Mouse (Mus musculus) adipocyte (in vitro differentiated cells): Measurements from ENCODE around the gene Arhgap42.

Experiments used
- DNase-seq: peaks from one replicate; pipeline ENCODE4 v3.0.0-alpha.2; 2016; ENCODE audit warnings: low spot score

The Arhgap42 gene

DNA sequence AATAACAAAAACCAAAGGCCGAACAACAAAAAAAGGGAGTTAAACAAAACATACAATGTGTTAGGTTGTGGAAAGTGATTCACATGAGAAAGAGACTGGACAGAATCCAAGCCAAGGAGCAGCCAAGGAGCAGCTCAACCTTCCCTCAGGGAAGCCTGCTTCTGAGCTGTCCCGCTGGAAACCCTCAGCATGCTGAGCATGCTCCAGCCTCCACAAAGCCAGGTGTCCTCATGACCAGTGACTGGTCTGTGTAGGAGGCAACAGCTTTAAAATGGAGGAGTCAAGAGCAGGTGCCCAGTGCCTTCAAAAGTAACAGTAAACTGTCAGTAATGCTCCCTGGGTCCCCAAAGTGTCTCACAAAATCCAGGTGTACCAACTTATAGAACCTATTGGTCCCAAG is 28.4 kb downstream of the Arhgap42 start:
- peak; percentile 17 for DNase-seq

DNA sequence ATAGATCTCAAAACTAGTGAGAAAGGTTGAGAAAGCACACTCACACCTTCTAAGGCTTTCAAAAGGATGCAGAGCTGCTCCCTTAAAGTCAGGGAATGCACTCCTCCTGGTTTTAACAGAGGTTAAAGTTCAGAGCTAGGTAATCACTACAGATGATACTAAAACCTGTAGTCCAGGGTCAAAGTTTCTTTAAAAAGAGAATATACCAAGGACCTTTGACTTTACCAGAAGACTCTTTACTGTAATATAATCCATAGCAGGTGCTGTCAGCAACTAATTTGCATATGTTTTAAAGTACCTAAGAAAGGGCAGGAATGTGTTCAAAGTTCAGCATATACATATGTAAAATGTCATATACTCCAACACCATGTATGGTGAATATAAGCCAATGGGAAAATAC is 30.7 kb downstream of the Arhgap42 start:
- no peak for DNase-seq

DNA sequence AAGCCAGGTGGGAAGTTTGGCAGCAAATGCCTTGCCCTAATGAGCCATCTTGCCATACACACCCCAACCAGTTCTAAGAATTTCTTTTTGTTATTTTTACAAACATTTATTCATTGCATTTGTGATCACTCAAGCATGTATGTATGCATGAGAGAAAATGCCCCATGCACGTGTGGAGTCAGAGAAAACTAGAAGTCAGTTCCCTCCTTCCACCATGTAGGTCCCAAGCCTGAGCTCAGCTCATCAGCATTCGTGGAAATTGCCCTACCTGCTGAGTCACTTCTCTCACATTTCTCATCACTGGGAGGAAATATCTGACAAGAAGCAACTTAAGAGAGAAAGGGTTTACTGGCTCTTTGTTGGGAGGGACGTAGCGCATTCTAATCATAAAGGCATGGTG is 31.6 kb downstream of the Arhgap42 start:
- no peak for DNase-seq

DNA sequence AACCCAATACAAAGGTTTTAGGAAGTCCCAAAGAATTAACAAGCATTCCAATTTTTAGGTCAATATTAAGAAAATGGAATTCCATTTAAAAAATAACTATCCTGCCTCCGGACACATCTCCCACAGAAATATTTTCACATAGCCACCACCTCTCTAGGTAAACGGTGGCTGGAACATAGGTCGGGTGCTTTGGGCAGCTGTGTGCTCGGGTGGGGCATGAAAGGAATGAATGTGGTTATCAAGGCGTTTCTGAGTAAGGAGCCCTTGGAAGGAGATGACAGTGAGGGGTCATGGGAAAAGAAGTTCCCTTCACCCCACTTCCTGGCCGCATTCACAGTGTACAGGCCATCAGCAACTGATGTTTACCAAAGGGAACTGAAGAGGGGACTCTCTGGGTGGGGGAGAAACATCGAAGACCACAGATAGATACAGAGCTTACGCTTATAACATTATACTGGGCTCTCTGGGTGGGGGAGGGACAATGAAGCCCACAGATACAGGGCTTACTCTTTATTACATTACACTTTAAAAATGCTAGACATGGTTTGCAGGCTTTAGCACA is 38.0 kb downstream of the Arhgap42 start:
- DNase-seq = no peak

DNA sequence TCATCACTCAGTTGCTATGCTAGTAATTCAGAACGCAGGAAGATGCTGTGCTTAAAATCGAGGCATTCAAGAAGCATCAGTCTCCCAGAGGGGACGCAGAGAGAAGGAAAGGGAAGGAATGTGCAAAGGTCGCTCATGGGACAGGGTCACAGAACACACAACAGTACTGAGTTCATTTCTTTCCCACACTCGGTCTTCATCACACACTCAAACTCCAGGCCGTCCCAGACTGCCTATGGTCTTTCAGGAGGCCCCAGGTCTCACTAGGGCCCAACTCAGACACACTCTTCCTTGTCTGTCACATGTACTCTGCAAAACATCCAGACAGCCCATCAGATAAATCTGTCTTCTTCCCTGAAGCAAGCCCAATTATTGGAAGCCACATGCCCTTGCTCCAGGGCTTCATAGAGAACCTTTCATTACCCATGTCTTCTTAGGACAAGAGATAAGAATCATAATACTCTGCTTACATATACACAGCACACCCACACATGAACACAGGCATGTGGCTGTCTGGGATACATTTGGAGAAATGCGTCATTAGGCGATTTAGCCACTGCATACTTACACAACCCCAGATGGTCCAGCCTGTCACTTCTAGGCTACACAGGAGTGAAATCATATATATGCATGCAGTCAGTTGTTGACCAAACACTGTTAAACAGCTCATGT is 39.6 kb downstream of the Arhgap42 start:
- DNase-seq = no peak

DNA sequence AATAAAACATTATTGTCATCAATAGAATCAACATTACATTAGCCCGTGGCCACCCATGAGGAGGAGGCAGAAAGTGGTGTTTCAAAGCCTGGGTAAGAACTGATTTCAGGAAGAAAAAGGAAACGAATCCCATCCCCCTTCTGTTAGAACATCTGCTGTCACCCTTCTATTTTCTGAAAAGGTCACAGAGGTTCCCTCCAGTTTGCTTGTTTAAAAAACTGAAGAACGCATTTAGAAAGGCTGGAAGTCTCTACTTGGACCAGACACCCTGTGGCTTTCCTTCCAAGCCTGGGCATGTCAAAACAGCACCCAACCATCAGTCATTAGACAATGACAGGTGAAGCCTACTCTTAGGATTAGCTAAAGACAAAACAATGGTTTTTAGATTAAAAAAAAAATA is 40.3 kb downstream of the Arhgap42 start:
- DNase-seq = no peak

DNA sequence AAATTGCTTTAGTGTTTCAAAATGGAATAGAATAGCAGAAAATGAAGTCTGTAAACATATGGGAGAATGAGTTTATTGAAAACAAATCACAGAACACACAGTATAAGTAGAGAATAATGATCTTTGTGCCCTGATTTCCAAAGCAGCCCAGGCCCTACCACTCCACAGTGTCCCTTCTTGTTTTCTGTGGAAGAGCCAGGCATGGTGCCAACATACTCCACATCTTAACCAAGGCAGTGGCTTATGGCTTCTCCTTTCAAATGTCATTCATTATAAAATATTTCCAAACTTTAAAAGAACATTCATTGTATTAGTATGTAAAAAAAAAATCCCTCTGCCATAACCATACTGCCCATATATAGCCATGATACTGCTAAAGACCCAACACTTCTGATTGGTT is 42.9 kb downstream of the Arhgap42 start:
- DNase-seq = peak; percentile 36

DNA sequence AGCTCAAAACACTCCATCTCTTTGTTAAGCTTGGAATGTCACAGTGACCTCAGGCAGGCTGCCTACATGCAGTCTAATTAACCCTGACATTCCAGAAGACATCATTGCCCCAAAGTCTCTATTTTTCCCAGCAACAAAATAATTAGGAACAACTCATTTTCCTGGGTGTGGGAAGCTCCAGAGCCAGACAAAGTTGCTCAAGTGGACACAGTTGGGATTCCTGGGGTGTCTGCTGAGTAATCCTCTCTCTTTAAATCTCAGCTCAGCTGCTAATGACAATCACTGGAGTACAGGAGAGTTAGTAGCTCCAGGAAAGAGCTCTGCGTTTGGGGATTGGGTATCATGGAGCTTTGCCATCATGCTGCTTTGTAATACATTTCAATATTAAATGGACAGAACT is 44.4 kb downstream of the Arhgap42 start:
- no peak for DNase-seq

DNA sequence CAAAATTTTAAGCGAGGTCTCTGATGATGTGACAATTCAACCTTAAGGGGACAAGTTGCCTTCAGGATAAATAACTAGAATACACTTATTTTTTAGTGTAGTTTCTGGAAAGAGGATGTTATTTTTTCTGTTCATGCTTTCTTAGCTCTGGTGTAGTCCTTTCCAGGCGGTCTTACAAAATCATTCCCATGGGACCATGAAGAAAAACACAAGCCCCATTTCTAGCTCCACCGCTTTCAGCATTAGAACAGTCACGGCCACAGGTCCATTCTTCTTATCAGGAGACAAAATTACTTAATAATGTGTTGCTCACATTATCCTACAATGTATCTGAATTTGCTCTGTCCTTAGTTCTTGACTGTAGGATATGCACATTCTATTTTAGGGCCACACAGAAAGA is 46.2 kb downstream of the Arhgap42 start:
- no peak for DNase-seq

DNA sequence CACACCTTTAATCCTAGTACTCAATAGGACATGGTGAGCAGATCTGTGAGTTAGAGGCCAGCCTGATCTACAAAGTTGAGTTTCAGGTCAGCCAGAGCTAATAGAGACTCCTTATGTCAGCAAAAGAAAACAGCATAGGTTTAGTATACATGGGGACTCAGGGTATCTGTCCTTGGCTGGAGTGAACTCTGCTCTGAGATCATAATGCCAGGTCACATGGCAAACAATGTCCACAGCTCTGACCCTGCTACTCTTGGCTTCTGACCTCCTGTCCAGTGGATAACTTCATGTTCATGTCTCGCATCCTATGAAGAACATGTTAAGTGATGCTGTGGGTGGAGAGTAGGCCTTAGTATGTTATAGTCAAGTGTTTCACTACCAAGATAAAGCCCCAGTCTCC is 48.1 kb downstream of the Arhgap42 start:
- no peak for DNase-seq

DNA sequence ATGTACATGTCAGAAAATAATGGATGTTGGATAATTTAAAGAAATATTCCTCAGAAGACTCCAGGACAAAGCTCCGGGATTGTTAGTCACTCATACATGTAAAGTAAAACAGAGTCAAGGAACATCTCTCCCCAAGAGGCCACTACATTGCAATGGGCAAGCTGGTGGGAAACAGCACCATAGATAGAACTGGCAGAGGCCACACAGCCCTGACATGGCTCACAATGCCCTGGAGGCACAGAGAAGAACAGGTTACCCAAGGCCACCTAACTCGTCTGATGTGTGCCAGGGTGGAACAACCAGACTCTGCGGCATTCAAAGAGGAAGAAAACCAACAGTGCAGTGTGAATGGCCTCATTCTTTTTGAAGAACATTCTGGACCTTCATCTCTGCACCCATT is 50.7 kb downstream of the Arhgap42 start:
- DNase-seq = no peak

DNA sequence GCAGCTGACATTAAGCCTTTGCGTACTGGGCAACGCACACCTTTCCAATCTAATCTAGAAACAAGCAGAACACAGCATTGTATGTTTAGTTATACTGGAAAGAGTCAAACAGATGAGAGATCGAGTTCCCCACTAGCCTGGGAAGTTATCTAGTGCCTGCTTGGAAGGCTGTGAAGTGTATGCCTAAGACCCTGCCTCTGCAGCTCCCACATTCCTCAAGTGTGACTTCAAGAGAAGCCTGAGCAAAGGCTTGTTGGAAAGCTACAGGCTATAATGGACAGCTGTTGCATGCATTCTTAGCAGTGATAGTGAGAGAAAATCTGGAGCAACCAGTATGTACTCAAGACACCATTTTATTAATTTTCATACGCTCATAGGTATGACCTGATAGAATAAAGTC is 61.2 kb downstream of the Arhgap42 start:
- no peak for DNase-seq

DNA sequence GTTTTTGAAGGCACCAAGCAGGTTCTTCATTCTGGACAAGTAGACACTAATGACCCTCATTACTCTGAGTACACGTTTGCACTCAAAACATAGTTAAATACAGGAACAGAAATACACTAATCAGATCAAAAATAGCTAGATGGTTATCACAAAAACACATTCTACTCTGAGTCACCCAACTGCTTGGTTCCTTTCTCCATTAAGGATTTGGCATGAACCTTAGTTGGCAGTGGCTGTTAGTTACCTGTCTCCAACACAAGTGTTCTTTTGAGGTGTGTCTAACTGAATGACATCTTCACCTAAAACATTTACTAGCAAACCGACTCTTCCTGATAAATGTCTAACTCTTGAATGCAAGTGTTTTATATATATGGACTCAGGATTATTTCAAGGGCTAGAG is 64.0 kb downstream of the Arhgap42 start:
- DNase-seq = no peak

DNA sequence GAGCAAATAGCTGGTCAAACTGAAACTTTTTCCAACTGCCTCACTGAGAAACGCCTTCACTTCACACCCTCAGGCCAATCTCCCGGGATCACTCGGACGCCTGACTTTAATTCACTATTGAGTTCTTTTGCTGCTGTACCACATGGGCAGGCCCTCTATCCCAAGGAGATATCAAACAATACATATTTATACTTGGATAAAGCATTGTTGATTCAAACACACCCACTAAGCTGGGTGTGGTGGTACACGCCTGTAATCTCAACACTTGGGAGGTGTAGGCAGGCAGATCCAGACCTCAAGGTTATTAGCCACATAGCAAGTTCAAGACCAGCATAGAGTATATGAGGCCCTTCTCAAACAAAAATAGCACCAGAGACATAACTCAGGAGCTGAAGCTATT is 64.7 kb downstream of the Arhgap42 start:
- no peak for DNase-seq

DNA sequence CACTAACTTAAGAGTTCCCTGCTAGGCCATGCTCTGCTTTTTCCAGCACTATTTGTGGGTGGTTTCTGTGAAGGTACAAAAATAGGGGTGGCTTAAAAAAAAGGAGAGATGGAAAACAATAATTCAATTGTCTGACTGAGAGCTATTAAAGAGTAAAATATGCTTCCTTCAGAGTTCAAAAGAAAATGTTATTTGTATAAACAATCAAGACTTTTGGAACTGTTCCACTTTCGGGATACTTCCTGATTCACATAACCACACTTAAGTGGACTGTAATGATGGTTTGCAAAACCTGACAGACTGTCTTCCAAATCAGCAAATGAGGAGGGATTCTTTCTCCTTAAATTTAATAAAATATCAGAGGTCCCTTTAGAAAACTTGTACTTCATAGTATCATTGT is 65.8 kb downstream of the Arhgap42 start:
- DNase-seq = no peak

DNA sequence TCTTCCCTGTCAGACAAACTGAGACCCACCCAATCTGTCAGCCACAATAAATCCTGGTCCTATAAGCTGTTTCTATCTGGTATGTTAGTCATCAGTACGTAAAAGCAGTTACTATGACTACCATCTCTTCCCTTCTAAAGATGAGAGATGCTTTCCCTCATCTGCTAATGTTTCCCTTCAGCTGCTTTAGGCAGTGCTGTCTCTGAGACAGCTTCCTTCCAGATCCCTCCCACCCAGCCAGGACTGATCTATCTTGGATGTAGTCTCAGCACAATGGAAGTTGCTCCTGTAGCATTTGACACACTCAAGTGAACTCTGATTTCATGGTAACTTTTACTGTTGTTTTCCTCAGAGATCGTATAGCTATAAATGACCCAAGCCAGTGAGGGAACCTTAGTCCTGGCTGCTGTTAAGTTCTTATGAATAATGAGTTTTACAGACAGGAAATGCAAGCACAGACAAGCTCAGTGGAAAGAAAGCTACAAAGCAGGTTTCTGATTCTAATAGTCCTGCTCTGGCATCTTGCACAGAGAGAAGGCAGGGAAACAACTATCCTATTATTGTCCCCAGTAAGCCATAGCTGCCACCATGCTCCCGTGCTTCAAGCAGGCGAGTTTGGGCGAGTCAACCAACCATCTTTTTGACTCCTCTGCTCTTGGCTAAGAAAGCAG is 67.6 kb downstream of the Arhgap42 start:
- no peak for DNase-seq

DNA sequence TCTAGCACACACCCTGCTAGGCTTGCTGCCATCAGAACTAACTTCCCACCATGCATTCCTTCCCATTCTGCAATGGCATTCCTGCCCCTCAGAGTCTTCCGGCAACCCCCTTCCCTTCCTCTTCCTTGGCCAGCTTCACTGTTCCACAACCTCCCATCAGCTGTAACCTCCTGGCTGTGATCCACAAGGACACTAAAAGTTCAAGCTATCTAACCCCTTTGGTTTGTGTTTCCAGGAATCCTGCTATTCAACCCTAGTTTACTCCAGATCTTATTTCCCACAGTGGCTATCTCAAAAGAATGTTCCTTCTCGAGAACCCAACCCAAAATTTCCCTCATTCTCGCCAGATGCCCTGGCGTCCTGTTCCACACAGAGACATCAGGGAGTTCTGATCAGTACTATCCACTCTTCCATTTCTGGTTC is 73.2 kb downstream of the Arhgap42 start:
- DNase-seq = peak; percentile 16

DNA sequence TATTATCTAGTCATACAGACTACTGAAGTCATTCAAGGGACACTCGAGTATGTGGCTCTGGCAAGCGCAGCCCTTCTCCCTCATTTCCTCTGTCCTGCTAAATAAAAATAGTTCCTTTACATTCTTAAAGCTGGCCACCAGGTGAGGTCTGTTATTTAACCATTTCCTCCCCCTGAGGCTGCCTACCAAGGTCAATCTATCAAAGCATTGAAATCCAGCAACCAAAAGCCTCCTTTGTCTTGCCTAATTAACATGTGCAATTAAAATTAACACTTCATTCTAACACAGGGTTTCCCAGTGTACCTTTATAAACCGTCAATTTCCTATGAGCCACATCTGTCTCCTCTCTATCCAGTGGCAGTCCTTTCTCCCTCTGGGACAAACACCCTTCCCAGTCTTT is 78.2 kb downstream of the Arhgap42 start:
- DNase-seq = no peak

DNA sequence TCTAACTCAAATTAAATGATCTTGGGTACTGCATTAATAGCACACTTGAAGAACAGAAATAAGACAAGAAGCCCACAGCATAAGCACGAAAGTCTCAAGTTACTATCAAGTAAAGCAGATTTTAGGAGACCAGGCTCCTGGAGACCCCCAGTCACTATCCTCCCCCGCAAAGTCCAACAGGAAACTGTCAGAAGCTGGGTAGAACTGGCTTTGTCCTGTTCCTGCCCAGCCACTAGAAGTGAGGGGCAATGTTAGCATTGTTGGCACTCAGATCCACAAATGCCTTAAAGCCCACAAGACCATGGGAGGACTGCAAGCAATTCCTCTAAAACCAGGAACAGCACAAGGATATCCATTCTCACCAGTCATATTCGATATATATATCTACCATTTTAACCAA is 80.7 kb downstream of the Arhgap42 start:
- no peak for DNase-seq

DNA sequence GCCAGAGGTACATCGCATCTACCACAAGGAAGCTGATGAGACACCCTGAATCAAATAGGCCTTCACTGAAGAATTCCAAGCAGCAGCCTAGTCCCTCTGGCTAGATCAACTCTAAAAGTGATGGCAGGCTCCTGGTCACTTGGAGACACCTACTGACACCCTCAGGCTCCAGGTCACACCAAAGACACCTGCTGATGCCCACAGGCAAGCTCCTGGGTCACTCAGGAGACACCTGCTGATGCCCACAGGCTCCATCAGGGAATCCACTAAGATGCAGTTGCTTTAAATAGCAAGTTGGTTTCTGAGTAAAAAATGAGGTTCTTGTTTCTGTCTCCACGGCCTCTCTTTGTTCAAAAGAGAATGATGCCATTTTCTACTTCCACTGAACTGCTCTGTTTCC is 81.5 kb downstream of the Arhgap42 start:
- DNase-seq = no peak

DNA sequence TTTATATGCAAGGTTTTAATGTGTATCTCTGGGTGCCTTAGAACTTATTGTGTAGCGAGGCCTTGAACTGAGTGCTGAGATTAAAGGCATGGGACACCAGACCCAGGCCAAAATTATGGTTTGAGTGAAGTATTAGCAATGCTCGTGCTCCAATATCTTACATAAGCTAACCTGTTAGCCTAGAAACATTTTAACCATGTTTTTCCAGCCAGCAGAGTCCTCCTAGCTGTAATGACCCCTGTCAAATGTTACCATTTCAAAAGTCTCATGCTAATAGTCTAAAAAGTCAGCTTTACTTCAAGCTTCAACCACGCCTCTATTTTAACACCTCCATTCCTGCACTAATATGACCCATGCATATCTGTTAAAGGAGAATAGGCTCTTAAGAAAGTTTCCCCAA is 84.3 kb downstream of the Arhgap42 start:
- no peak for DNase-seq

DNA sequence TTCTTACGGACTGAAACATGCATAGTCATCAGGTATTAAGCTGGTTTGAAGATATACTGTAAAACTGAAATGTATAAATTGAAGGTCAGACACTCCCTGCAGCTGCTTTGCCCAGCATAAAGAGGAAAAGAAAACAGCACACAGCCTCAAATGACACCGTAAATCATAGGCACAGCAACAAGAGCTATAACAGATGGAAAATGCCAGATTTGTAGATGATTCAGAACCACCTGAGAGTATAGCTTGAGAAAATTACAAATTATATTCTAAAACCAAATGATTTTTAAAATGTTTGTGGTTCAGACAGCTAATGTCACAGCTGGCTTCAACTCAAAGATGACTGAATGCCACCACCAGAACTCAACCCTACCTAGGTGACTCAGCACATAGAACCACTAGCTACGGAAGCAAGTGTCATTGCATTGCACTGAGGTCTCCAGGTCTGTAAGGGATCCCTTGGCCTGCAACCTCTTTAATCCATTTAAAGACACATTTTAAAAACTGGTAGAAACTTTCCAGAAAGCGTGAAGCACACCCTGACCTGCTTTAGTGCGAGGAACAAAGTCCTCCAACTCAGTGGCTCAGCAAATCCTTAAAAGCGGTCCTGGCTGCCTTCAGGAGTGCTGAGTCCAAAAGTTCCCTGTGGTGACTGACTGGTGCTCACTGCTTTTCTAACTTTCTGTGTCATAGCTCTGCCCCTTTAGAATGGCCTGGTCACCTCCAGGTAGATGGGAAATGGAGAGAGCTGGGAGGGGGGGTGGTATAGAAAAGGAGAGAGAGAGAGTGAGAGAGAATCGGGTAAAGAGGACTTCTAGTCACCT is 94.4 kb downstream of the Arhgap42 start:
- no peak for DNase-seq

DNA sequence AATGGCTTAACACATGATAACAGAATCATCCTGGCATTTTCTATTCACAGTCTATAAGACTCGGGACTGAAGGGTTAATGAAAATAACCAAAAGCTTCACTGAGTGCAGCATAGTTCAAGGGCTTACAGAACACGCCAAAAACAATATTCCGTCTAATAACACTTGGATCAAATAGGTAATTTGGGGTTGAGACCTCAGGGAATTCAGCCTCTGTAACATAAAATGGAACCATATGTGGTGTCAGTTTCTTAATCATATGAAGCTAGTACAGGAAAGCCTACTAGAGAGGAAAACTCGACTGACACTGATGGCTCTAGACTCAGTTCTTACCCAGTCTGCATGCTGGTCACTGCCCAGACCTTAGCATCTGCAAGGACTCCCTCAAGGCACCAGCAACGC is 95.8 kb downstream of the Arhgap42 start:
- no peak for DNase-seq
